Mouse (Mus musculus) kidney, adult 8-10 months (tissue): ENCODE data around the gene Fbxo17.

Experiments
- DNase-seq, 2 experiments: peaks; one replicate each; pipeline ENCODE4 v3.0.0; 2022

The Fbxo17 gene

GRCm38 (mm10) chr7:28769414-28769958, 52.9 kb downstream of the Fbxo17 start:
- DNase-seq: no peak

GRCm38 (mm10) chr7:28770309-28770708, 53.7 kb downstream of the Fbxo17 start:
- no peak for DNase-seq

GRCm38 (mm10) chr7:28771867-28772266, 55.3 kb downstream of the Fbxo17 start:
- DNase-seq: no peak

- DNase-seq: no peak
Measured at GRCm38 (mm10) chr7:28773163-28773562, 56.6 kb downstream of the Fbxo17 start.

- no peak for DNase-seq
Measured at GRCm38 (mm10) chr7:28774164-28774563, 57.6 kb downstream of the Fbxo17 start.

- no peak for DNase-seq
Measured at GRCm38 (mm10) chr7:28775129-28775528, 58.5 kb downstream of the Fbxo17 start.

GRCm38 (mm10) chr7:28778825-28779224, 62.2 kb downstream of the Fbxo17 start:
- no peak for DNase-seq

- peak; percentile 62 to 90 for DNase-seq
Measured at GRCm38 (mm10) chr7:28780067-28780658, 63.6 kb downstream of the Fbxo17 start.

- no peak for DNase-seq
Measured at GRCm38 (mm10) chr7:28780857-28781256, 64.3 kb downstream of the Fbxo17 start.

GRCm38 (mm10) chr7:28781261-28781663, 64.7 kb downstream of the Fbxo17 start:
- no peak for DNase-seq

- DNase-seq: no peak
Measured at GRCm38 (mm10) chr7:28785161-28785560, 68.6 kb downstream of the Fbxo17 start.
